Mouse (Mus musculus) heart, adult 8-10 months (tissue): ENCODE results near the gene Arid4b. TPM values are rescaled to one million over a fixed set of nuclear protein-coding genes. Genes with fewer than 3 reads are reported as not detected.
"Not testable (repeated sequence)": the region's sequence is repeated elsewhere in the genome, so short reads cannot be mapped to it uniquely, and the experiment has no call there.

ENCODE experiments used
- DNase-seq: peaks from one replicate; pipeline ENCODE4 v3.0.0; 2022; ENCODE audit warnings: low spot score
- total RNA-seq, 4 experiments: library from RNA; stranded (reverse); gene quantifications; 2 replicates each; pipeline ENCODE4 v1.2.4; 2022

Arid4b gene
- total RNA-seq: 10 to 100 TPM; 18.9 to 20.5 (median 19.1) TPM

DNA sequence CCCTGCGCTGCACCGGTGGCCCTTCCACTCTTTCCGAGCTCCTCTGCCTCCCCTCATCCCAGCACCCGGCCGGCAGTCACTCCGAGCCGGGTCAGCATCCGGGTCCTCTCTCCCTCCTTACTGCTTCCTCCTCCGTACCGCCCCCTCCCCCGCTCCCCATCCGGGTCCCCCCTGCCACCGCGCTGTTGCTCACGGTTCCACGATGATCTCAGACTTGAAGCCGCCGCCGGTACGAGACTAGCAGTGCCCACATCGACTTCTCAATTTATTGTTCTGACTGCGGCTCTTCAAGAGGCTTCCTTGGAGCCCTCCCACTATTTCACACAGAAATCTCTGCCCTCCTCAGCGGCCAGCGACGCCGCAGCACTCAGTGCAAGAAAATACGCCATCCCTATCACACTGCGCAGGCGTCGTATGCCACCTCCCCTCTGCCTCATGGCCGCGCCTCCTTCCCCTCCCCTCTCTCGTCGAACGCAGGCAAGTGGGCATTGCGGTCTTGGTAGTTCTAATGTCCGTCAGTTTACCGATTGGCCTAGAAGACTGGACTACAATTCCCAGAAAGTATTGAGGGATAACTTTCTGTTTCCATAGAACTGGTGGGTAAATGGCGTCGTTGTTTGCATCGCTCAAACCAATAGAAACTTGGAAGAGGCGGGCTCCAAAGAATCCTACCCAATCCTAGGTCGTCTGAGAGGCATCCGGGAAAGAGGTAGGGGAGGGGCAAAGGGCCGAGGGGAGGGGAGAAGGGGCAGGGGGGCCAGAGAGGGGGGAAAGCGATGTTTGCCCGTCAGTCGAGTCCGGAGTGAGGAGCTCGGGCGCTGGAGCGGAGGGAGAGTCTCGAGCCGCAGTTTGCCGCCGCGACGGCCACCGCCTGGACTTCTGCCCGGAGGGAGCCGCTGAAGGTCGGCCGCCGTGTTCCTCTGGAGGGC, at the start of gene Arid4b, which contains the start of gene Ggps1:
Gene Arid4b, plus strand, starts transcription at position 220 of the 929 bp plus-strand sequence.
Gene Ggps1, minus strand, starts transcription at position 476 of the 929 bp plus-strand sequence.
- peak; percentile 98 for DNase-seq

DNA sequence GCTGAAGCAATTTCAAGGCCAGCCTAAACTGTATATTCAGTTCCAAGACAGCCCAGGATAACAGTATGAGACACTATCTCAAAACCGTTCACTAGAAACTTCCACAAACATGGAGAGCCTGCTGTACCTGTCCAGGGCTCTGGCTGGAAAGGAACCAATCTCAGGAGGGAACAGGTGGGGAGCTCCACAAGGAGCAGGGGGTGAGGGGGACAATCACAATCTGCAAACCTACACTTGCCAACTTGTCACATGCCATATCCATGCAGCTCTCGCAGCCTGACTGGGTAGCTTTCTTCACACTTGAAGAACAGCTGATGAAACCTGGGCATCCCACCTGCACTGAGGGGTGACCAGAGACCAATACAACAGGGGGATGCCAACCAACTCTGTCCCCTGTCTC, 49.0 kb upstream of the Arid4b start:
- DNase-seq: no peak

DNA sequence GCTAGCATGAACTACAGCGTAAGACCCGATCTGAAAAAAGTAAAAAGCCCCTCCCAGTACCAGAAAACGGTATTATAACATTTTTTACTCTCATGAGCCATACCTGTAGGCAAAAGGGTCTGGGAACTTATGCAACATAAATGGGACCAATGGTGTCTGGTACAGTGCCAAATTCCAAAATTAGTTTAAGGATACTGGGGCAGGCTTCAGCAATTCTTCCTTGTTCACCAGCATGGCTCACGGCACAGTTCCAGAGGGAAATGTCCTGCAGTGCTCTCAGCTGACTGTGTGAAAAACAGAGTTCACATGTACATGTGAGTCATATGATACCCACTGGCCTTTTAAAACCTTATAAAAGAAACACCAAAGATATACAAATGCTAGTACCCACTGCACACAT, 48.5 kb upstream of the Arid4b start:
- no peak for DNase-seq

DNA sequence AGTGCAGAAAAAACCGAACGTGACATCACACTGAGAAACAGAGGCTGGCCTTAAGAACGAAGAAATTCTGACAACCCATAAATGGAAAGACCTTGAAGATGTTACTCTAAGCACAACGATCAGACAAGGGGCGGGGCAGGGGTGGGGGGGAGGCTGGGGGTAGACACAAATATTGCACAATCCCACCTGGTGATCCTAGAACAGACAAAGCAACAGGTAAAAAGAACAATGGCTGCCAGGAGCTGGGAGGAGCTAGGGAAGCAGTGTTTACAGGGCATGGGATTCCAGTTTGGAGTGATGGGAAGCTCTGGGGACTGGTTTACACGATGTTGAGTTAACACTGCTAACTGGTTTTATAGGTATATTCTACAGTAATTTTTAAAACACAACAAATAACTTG, 47.4 kb upstream of the Arid4b start:
- DNase-seq: no peak

DNA sequence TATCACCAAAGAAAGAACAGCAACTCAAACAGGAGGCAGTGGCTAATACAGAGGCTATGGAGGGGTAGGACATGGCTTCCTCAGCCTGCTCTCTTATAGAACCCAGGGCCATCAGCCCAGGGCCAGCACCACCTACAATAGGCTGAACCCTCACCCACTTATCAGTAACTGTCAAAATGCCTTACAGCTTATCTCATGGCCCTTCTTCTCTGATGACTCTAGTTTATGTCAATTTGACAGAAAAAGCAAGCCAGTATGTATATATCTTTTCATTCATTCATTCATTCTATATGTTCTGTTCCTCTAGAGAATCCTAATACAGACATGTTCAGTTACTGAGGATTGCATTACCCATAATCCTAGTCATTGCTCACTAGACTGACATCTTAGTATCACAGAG, 44.7 kb upstream of the Arid4b start:
- DNase-seq: no peak

DNA sequence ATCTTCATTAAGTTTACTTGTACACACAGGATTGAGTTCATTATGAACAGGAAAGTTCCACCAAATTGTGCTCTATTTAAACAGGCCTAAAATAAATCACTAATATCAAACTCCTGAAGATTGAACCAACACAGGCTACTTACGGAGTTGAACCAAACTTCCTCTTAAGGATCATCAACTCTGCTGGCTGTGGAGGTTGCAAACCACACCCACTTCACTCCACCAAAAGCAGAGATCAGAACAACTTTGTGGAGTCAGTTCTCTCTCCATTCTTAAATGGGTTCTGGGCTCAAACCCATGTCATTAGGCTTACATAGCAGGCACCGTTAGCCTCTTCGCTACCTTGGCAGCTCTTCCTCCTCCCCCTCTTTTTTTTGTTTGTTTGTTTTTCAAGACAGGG, 44.2 kb upstream of the Arid4b start:
- DNase-seq: no peak

DNA sequence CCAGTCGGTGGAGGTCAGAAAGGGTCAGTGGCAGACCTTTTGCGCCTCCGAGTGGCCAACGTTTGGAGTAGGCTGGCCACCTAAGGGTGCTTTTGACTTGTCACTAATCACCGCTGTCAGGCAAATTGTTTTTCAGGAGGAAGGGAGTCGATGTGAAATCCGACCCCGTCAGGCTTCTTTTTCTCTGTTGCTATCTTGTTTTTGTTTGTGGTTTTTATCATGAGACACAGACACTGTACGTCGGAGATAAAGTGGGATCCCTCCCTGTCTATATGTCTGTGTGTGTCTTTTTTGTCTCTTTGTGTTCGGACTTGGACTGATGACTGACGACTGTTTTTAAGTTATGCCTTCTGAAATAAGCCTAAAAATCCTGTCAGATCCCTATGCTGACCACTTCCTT, 41.6 kb upstream of the Arid4b start:
- DNase-seq: not testable (repeated sequence)

DNA sequence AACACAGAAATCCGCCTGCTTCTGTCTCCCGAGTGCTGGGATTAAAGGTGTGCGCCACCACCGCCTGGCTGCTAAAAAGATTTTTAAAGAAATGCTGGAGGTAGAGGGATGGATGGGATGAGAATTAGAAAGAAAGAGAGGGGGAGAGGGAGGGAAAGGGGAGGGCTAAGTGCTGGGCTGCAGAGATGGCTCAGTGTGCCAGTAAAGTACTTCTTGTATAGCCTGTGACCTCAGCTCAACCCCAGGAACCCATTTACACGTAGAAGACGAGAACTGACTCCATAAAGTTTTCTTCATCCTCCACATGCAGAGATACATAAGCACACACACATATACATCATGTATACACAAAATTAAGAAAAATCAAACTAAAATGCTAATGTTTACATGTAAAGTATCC, 37.5 kb upstream of the Arid4b start:
- no peak for DNase-seq

DNA sequence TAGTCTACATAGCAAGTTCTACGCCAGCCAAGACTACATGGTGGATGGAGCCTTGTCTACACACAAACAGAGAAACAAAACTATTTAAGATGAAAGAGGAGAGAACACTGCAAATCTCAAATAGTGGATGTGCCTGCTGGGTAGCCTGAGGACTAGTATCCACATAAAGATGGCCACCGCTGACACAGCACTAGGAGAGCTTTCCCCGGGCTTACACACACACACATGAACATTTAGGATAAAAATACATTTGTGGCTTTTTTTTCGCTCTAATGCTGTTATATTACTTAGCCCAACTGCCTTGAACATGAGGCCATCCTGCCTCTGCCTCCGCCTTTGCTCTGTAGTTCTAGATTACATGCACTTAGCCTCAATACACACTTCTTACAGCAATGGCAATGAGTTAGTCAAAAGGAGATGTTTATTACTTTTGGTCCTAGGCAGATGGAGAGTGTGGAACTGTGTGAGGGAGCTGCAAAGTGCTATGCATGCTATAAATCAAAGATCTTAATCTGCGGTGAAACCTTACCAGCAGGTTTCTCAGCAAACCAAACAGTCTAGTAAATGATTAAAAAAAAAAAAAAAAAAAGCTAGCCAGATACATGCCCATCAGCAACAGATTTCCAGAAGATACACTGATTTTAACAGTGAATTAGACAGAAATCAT, 36.7 kb upstream of the Arid4b start:
- DNase-seq: no peak

DNA sequence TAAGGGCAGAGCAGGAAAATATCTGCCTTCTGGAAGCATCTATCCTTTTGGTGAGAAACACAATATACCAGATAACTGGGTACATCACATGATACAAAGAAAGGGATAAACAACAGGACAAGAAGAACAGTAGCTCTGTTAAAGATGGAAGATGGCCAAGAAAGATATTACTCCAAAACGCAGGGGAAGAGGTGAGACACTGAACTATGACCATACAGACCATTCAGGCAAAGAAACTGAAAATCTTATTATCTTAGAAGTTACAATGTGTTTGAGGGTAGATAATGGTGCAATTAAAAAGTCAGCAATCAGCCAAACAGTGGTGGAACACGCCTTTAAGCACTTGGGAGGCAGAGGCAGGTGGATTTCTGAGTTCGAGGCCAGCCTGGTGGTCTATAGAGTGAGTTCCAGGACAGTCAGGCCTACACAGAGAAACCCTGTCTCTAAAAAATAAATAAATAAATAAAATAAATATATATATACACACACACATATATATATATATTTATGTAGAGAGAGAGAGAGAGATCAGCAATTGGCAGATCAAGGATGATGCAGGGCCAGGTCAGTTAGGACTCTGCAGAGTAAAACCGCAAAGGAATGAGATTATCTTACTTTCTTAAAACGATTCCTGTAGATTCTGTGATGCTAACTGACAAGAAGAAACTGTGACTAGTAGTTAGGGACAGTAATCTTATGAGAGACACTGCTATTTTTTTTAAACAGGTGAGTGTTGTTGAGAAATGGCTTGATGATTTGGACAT, 29.5 kb upstream of the Arid4b start:
- no peak for DNase-seq

DNA sequence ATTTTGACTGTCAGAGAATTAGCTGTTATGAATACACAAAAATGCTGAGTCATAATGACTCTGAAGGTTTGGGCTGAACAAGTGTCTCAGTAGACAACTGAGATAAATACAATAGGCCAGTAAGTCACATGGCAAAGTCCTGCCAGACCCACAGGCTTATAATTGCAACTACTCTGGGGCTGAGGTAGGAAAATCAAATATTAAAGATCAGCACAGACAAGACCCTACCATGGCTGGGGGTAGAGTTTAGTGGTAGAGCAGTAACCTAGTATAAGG, 29.0 kb upstream of the Arid4b start:
- peak; percentile 16 for DNase-seq

DNA sequence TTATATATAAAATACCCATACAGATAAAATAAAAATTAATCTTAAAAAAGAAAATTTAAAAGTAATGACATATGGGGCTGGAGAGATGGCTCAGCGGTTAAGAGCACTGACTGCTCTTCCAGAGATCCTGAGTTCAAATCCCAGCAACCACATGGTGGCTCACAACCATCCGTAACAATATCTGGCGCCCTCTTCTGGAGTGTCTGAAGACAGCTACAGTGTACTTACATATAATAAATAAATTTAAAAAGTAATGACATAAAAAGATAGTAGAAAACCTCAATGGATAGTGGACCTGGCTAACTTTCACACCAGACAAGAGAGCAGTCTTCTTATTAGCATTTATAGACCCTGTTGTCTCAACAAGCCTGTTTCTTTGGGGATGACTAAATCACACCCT, 27.7 kb upstream of the Arid4b start:
- not testable (repeated sequence) for DNase-seq

DNA sequence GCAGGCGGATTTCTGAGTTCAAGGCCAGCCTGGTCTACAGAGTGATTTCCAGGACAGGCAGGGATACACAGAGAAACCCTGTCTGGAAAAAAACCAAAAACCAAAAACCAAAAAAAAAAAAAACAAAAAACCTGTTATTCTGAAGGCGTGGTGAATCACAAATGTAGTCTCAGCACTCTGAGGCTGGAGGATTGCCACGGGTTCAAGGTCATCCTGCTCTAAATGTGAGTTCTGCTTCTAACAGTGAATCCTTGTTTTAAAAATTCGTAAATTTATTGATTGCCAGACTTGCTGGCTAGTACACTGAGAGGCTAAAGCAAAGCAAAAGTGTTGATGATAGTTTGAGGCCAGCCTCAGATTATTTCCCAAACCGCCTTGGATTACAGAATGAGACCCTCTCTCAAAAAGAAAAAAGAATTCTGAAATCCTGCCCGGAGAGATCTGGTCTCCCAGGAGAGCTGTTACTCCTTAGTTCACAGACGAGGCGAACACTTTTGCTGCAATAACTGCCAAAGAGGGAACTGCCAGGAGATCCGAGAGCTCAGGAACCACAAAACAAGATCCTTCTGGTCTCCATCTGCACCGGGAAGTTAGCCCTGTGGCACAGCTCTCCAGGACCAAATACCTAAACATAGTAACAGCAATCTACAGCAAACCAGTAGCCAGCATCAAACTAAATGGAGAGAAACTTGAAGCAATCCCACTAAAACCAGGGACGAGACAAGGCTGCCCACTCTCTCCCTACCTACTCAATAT, 27.0 kb upstream of the Arid4b start:
- DNase-seq: peak; percentile 17

DNA sequence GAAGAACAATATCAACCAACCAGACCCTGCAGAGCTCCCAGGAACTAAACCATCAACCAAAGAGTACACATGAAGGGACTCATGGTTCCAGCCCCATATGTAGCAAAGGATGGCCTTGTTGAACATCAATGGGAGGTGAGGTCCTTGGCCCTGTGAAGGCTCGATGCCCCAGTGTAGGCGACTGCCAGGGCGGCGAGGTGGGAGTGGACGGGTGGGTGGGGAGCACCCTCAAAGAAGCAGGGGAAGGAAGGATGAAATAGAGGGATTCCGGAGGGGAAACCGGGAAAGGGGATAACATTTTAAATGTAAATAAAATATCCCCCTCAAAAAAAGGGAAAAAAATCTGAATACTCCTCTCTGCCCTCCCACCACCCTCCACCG, 24.1 kb upstream of the Arid4b start:
- DNase-seq: no peak

DNA sequence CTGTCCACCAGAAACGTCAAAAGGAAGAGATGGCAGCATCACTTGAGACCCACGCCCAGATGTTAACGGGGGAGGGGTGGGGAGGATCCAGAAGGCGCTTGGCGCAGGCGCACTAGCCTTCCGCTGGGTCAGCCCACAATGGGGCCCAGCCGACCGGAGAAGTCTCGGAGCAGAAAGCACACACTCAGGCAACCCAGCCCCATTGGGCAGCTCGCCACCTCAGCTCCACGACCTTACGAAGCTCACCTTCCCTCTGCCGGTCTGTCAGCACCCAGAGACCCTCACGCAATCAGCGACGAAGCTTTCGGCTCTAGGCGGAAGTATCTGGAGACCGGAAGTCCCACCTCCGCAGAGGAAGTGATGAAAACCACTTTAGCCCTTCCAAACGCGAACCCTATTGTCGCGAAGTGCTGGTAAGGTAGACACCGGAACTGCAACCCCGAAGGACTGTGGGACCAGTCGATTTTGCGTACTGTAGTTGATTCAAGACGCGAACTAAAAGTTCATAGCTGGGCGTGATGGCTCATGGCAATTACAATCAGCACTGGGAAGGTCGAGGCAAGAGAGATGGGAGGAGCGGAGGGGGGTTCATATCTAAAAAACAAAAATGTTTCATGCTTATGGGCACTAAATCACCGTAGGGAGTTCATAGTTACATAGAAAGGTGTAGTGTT, 23.6 kb upstream of the Arid4b start, which contains the start of gene Tbce:
Gene Tbce, minus strand, starts transcription at position 347 of the 674 bp plus-strand sequence.
- DNase-seq: peak; percentile 92

DNA sequence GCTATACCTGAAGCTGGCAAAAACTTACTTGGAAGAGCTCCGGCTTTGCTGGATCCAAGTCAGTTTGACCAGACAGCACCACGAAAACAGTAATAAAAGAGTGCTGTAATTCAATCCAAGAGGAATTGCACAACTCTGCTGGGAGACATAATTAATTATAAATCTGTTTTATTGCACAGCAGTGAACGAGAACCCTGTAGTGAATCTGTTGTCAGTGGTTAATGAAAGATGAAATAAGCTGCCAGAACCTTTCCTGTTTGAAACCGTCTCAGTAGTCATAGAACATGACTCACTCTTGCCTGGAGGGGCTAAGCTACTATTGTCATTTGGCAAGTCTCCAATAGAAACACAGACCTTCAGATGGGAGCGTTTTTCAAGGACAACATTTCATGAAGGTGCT, 22.8 kb upstream of the Arid4b start:
- peak; percentile 16 for DNase-seq

DNA sequence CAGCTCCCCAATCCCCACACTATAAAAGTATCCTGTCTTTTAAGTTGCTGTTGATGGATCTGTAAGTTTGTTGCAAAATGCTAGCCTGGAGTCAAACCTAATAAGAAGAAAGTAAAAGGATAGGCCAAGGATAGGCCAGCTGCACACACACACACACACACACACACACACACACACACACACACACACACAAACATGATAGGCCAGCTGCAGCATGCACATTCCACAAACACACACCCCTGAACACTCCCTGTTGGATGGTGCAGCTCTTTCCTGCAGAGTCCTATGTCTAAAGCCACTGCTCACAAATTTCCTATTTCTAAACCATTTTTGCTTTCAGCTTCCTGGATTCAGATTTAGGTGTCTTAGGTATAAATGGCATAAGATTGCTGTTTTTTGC, 19.2 kb upstream of the Arid4b start:
- DNase-seq: no peak

DNA sequence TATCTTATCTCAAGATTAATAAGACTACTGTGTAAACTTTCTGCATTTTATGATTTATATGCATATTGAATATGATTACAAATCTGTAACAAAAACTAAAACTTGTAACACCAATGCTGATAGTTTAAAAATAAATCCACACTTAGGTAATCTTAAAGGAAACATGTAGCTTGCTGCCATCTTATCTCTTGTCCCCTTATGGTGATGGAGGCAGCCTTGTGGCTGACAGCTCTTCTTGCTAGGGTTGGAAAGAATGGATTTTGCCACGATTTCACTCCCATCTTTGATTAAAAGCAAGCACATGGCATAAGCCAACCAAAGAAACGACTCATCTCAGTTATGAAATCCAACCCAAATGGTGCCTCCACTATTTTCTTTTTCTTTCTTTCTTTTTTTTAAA, 18.5 kb upstream of the Arid4b start:
- DNase-seq: no peak

DNA sequence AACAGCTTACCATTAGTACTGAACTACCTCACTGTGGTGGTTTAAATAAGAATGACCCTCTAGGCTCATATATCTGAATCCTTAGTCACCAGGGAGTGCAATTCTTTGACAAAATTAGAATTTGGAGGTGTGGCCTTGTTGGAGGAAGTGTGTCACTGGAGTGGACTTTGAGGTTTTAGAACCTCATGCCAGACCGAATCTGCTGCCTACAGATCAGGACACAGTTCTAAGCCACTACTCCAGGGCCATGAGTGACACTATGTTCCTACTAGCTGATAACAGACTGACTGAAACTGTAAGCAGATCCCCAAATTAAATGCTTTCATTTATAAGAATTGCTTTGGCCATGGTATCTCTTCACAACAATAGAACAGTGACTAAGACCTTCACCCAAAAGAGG, 13.2 kb upstream of the Arid4b start:
- no peak for DNase-seq

DNA sequence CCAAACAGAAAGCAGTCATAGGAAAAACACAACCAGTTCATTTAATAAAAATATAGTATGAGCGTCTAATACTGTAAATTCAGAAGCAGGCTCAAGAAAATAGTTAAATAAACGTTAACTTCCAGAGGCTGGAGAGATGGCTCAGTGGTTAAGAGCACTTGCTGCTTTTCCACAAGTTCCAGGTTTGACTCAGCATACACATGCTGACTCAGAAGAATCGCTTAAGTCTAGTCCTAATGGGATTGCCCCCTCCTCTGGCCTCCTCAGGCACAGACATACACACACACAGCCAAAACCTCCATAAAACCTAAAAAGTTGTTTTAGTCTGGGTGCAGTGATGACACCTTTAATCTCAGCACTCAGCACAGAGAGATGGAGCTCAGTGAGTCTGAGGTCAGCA, 6.2 kb upstream of the Arid4b start:
- no peak for DNase-seq

DNA sequence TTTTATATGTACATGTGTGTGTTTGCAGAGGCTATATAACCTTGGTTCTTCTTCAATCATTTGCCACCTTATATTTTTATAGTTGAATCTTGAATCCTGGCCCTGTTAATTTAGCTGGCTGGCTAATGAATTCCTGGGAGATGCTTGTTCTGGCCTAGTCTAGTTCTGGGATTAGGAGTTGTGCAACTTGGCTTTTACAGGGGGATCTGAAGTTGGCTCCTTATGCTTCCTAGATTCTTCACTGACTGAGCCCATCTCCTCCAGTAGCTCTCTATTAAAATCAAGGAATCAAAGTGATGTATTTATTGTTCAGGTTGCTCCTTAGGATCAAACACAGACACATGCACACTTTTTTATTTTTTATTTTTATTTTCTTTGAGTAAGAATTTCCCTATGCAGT, 3.5 kb upstream of the Arid4b start:
- no peak for DNase-seq
